Mouse (Mus musculus) stomach, embryonic 15.5 days (tissue): ENCODE measurements around the gene Nampt. TPM values are rescaled to one million over a fixed set of nuclear protein-coding genes. Genes with fewer than 3 reads are reported as not detected.

Experiments
- ATAC-seq: fragments of 200-750 bp; cut with Nextera tagmentation; 2 replicates; pipeline ENCODE4 v1.8.0; 2017; ENCODE audit warnings: low read depth, moderate number of reproducible peaks, moderate TSS enrichment; ENCODE audit not compliant: insufficient read depth, low FRiP score
- H3K27ac ChIP-seq: fragments of 300-500 bp; sonication (generic); 2 replicates; pipeline ENCODE4 v1.5.1; 2015; ENCODE audit warnings: mild to moderate bottlenecking, inconsistent platforms
- H3K27me3 ChIP-seq: fragments of 300-500 bp; sonication (generic); replicated peaks from 2 replicates; pipeline ENCODE4 v1.6.1; 2015; ENCODE audit warnings: inconsistent platforms
- H3K36me3 ChIP-seq: fragments of 300-500 bp; sonication (generic); 2 replicates; pipeline ENCODE4 v1.6.1; 2015; ENCODE audit warnings: inconsistent platforms
- H3K4me1 ChIP-seq: fragments of 300-500 bp; sonication (generic); 2 replicates; pipeline ENCODE4 v1.6.1; 2015; ENCODE audit warnings: inconsistent platforms
- H3K4me2 ChIP-seq: fragments of 300-500 bp; sonication (generic); 2 replicates; pipeline ENCODE4 v1.6.1; 2015; ENCODE audit warnings: mild to moderate bottlenecking, inconsistent platforms
- H3K4me3 ChIP-seq: fragments of 300-500 bp; sonication (generic); replicated peaks from 2 replicates; pipeline ENCODE4 v1.5.1; 2015; ENCODE audit warnings: inconsistent platforms
- H3K9ac ChIP-seq: fragments of 300-500 bp; sonication (generic); 2 replicates; pipeline ENCODE4 v1.6.1; 2015; ENCODE audit warnings: inconsistent platforms
- H3K9me3 ChIP-seq: fragments of 300-500 bp; sonication (generic); 2 replicates; pipeline ENCODE4 v1.6.1; 2016; ENCODE audit warnings: inconsistent platforms
- WGBS: fragments of 180-500 bp; shearing (Covaris S2); methylation state at CpG from one replicate; pipeline ENCODE4 v1.1.7; 2015; 5-methylcytosine and 5-hydroxymethylcytosine counted together
- polyA plus RNA-seq: library from polyadenylated mRNA; unstranded; fragments of >200 nt; fragmentation: Nextera tagmentation; extraction: Ambion mirVana; gene quantifications from 2 replicates; pipeline ENCODE4 v1.2.1, GENCODE M21; 2015

Nampt gene
- polyA plus RNA-seq = 22.4 and 23.6 TPM in 2 replicates

- no peak; the same call in 1 of the 2 replicates for ATAC-seq
Observed at GRCm38 (mm10) chr12:32819416-32819815, at the start of gene Nampt. Nampt (plus strand) TSS chr12:32819545.

GRCm38 (mm10) chr12:32770766-32771165 lies 48.6 kb upstream of the Nampt start:
- WGBS = 87% methylated on average over 4 of the region's 4 CpGs
- Histone ChIP-seq H3K4me2 (no peak overlapping the region), H3K9me3 (no peaks in the 10 kb centered on the region), H3K9ac (no peak overlapping the region), H3K4me3 (no peak overlapping the region), H3K27me3 (no peaks in the 10 kb centered on the region), H3K4me1 (no peaks in the 10 kb centered on the region), H3K36me3 (no peaks in the 10 kb centered on the region), H3K27ac (no peak overlapping the region)
- ATAC-seq = no peak

More at GRCm38 (mm10) chr12:32819416-32819815, at the start of gene Nampt:
- no peaks in the 10 kb centered on the region for H3K27me3 ChIP-seq
- no peaks in the 10 kb centered on the region for H3K9me3 ChIP-seq
- peak within 1 kb of the TSS; percentile 67 for H3K4me2 ChIP-seq
- 0 out of 2 replicates have a peak, but pooled peaks cover 4% of the 10 kb centered on the region for H3K36me3 ChIP-seq
- WGBS = 5% methylated on average over 5 of the region's 5 CpGs
- no peaks in the 10 kb centered on the region for H3K4me1 ChIP-seq
- peak within 1 kb of the TSS; percentile 65 for H3K9ac ChIP-seq
- peak within 1 kb of the TSS; percentile 63 for H3K4me3 ChIP-seq
- H3K27ac ChIP-seq = peak within 1 kb of the TSS; percentile 98

- no peak for ATAC-seq
- H3K9me3 ChIP-seq = no peaks in the 10 kb centered on the region
- H3K36me3 ChIP-seq = no peaks in the 10 kb centered on the region
- no peak overlapping the region for H3K27ac ChIP-seq
- H3K4me2 ChIP-seq = no peak overlapping the region
- no peaks in the 10 kb centered on the region for H3K4me1 ChIP-seq
- H3K4me3 ChIP-seq = no peak overlapping the region
- H3K27me3 ChIP-seq = no peaks in the 10 kb centered on the region
- WGBS = 80% methylated on average over 5 of the region's 5 CpGs
- no peak overlapping the region for H3K9ac ChIP-seq
Observed at GRCm38 (mm10) chr12:32774592-32774991, 44.8 kb upstream of the Nampt start.

DNA sequence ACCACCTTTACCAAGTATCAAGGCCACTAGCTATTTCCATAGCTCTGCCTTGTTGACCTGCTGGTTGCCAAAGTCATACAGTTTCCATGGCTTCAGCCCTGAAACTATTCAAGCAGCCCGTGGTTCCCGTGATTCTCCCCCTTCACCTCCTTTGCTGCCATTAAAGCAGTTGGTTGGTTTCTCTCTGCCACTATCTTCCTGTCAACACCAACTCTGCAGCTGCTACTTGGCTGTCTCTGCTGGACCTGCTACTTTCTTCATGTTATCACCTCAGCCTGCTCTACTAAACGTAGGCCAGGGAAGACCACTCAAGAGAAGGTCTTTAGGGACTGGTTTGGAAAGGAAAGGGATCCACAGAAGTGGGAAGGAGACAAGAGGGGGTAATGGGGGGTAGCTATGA lies 30.3 kb upstream of the Nampt start:
- Histone ChIP-seq H3K4me2 (no peak overlapping the region), H3K9me3 (no peaks in the 10 kb centered on the region), H3K4me1 (no peaks in the 10 kb centered on the region), H3K27ac (no peak overlapping the region), H3K4me3 (no peak overlapping the region), H3K9ac (no peak overlapping the region), H3K36me3 (no peaks in the 10 kb centered on the region), H3K27me3 (no peaks in the 10 kb centered on the region)
- 74% methylated on average over 3 of the region's 3 CpGs for WGBS
- no peak for ATAC-seq

DNA sequence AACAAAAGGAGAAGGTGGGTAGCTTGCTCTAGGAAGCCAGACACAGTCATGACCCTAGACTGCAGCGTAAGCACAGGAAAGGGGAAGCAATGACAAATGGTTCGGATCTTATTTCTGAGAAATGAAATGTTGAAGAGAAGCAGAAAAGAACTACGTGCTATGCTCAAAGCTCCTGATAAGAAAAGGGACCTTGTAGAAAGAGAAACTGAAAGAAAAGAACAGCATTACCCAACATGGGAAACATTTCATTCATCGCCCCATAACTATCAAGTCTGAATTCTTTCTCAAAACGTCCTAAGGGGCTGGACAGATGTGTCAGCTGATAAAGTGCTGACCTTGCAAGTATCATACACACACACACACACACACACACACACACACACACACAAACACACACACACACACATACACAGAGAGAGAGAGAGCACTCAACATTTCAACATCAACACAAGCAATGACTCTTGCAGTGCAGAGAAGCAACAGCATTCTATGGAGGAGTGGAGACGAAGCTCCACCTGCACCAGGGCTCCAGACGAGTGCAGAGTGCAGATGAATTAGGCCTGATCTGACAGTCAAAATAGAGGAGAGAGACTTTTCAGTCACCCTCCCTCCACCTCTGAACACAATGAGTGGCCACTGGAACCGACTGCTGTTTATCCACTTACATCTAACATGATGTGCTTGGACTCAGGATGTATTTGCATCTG lies 23.4 kb upstream of the Nampt start:
- H3K4me3 ChIP-seq = no peak overlapping the region
- no peak for ATAC-seq
- no peaks in the 10 kb centered on the region for H3K4me1 ChIP-seq
- no peak overlapping the region for H3K4me2 ChIP-seq
- no peak overlapping the region for H3K27ac ChIP-seq
- no peak overlapping the region for H3K9ac ChIP-seq
- no peaks in the 10 kb centered on the region for H3K9me3 ChIP-seq
- H3K27me3 ChIP-seq = no peaks in the 10 kb centered on the region
- H3K36me3 ChIP-seq = no peaks in the 10 kb centered on the region
- WGBS = 64% methylated on average over 8 of the region's 8 CpGs

GRCm38 (mm10) chr12:32797438-32797837 lies 21.9 kb upstream of the Nampt start:
- Histone ChIP-seq H3K27me3 (no peaks in the 10 kb centered on the region), H3K36me3 (no peaks in the 10 kb centered on the region), H3K4me1 (no peaks in the 10 kb centered on the region), H3K27ac (no peak overlapping the region), H3K9me3 (no peaks in the 10 kb centered on the region), H3K9ac (no peak overlapping the region), H3K4me2 (no peak overlapping the region), H3K4me3 (no peak overlapping the region)
- no peak for ATAC-seq
- 70% methylated on average over 3 of the region's 3 CpGs for WGBS

- H3K27me3 ChIP-seq = no peaks in the 10 kb centered on the region
- H3K36me3 ChIP-seq = no peaks in the 10 kb centered on the region
- no peak overlapping the region for H3K27ac ChIP-seq
- H3K9ac ChIP-seq = no peak overlapping the region
- no peak for ATAC-seq
- H3K9me3 ChIP-seq = no peaks in the 10 kb centered on the region
- WGBS = 63% methylated on average over 7 of the region's 7 CpGs
- no peak overlapping the region for H3K4me2 ChIP-seq
- H3K4me1 ChIP-seq = no peaks in the 10 kb centered on the region
- H3K4me3 ChIP-seq = no peak overlapping the region
Observed at GRCm38 (mm10) chr12:32801078-32801477, 18.3 kb upstream of the Nampt start.

DNA sequence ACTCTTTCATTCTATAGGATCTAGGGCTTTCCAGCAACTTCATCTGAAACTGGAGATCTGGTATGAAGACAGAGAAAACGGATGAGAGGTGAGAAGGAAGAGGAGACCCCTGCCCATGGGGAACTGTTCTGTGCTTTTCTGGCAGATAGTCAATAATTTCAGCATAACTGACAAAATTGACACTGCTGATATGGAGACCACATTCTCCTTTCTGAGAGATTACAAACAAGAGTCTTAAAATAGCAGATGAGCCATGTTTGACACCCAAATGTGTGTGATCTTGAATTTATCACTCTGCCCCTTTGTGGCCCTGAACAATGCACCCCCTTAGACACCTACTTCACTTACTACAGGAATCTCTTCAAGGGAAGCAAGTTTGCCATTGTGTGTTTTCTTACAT lies 13.8 kb upstream of the Nampt start:
- Histone ChIP-seq H3K9me3 (no peaks in the 10 kb centered on the region), H3K27me3 (no peaks in the 10 kb centered on the region), H3K4me2 (no peak overlapping the region), H3K9ac (no peak overlapping the region), H3K27ac (no peak overlapping the region), H3K4me1 (no peaks in the 10 kb centered on the region), H3K4me3 (no peak overlapping the region), H3K36me3 (no peaks in the 10 kb centered on the region)
- ATAC-seq = no peak
- 70% methylated on average over 1 of the region's 1 CpGs for WGBS

GRCm38 (mm10) chr12:32819823-32820605 lies 669 bp downstream of the Nampt start:
- ATAC-seq = peak; percentile 97
- no peaks in the 10 kb centered on the region for H3K9me3 ChIP-seq
- H3K4me2 ChIP-seq = peak overlapping the region; percentile 67
- H3K36me3 ChIP-seq = 0 out of 2 replicates have a peak, but pooled peaks cover 4% of the 10 kb centered on the region
- H3K4me1 ChIP-seq = no peaks in the 10 kb centered on the region
- H3K27me3 ChIP-seq = no peaks in the 10 kb centered on the region
- H3K9ac ChIP-seq = peak overlapping the region; percentile 65
- under 1% methylated on average over 59 of the region's 80 CpGs for WGBS
- peak overlapping the region; percentile 98 for H3K27ac ChIP-seq
- H3K4me3 ChIP-seq = peak overlapping the region; percentile 63

- H3K9me3 ChIP-seq = no peaks in the 10 kb centered on the region
- peak overlapping the region; percentile 65 for H3K9ac ChIP-seq
- 0 out of 2 replicates have a peak, but pooled peaks cover 4% of the 10 kb centered on the region for H3K36me3 ChIP-seq
- peak overlapping the region; percentile 63 for H3K4me3 ChIP-seq
- H3K4me2 ChIP-seq = peak overlapping the region; percentile 67
- H3K27me3 ChIP-seq = no peaks in the 10 kb centered on the region
- no peaks in the 10 kb centered on the region for H3K4me1 ChIP-seq
- peak; percentile 75 for ATAC-seq
- 1% methylated on average over 45 of the region's 49 CpGs for WGBS
- H3K27ac ChIP-seq = peak overlapping the region; percentile 98
Observed at GRCm38 (mm10) chr12:32820688-32821503, 1.6 kb downstream of the Nampt start.

DNA sequence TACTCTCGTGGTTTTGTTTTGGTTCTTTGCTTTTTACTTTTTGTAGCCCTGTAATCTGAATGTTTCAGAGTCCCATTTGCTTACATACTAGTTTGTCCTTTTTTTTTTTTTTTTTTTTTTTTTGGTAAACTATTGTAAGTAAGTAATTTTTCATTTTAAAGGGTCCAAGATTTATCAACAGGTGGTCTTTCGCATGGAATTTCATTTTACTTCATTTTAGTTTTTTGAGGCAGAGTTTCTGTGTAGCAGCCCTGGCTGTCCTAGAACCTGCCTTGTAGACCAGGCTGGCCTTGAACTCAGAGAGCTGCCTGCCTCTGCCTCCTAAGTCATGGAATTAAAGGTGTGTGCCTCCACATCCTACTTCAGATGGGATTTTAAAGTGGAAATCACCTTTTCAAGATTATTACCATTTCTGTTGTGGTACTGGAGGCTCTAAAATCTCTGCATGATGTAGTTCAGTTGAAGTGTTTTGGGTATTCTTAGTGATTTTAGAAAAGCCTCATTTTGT lies 2.2 kb downstream of the Nampt start:
- peak overlapping the region; percentile 67 for H3K4me2 ChIP-seq
- peak overlapping the region; percentile 63 for H3K4me3 ChIP-seq
- H3K27ac ChIP-seq = no peak overlapping the region; the same call in 1 of the 2 replicates
- no peaks in the 10 kb centered on the region for H3K9me3 ChIP-seq
- 37% methylated on average over 2 of the region's 2 CpGs for WGBS
- ATAC-seq = no peak
- 0 out of 2 replicates have a peak, but pooled peaks cover 4% of the 10 kb centered on the region for H3K36me3 ChIP-seq
- H3K27me3 ChIP-seq = no peaks in the 10 kb centered on the region
- H3K9ac ChIP-seq = no peak overlapping the region
- H3K4me1 ChIP-seq = no peaks in the 10 kb centered on the region
